Mouse (Mus musculus) CD4-positive helper T cell, adult 2 months (primary cell): Measurements from ENCODE around the gene Ankef1.
A peak's percentile ranks its signal among the peaks of the same experiment; 100 is the strongest.

ENCODE experiments used
- DNase-seq: peaks from one replicate; pipeline ENCODE4 v3.0.0-alpha.2; 2012; ENCODE audit warnings: low read depth, missing footprints, low spot score

The Ankef1 gene

GRCm38 (mm10) chr2:136501651-136502050, at the start of gene Ankef1:
Gene Ankef1 (plus strand): TSS chr2:136501910.
- no peak for DNase-seq

- DNase-seq = no peak
These were observed 45.2 kb upstream of the Ankef1 start for GRCm38 (mm10) chr2:136456468-136456867.

GRCm38 (mm10) chr2:136456875-136457274, 44.8 kb upstream of the Ankef1 start:
- DNase-seq = no peak

- no peak for DNase-seq
These were observed 24.1 kb upstream of the Ankef1 start for GRCm38 (mm10) chr2:136477656-136478055.

GRCm38 (mm10) chr2:136482269-136482668, 19.4 kb upstream of the Ankef1 start:
- no peak for DNase-seq

- DNase-seq = no peak
These were observed 18.7 kb upstream of the Ankef1 start for GRCm38 (mm10) chr2:136483058-136483457.

GRCm38 (mm10) chr2:136484955-136485354, 16.8 kb upstream of the Ankef1 start:
- DNase-seq = no peak

- no peak for DNase-seq
These were observed 16.3 kb upstream of the Ankef1 start for GRCm38 (mm10) chr2:136485401-136485800.

- DNase-seq = peak; percentile 28
These were observed 15.7 kb upstream of the Ankef1 start for GRCm38 (mm10) chr2:136485815-136486619.

- DNase-seq = no peak
These were observed 14.7 kb upstream of the Ankef1 start for GRCm38 (mm10) chr2:136486986-136487385.

GRCm38 (mm10) chr2:136511073-136511472, 9.4 kb downstream of the Ankef1 start:
- no peak for DNase-seq

- no peak for DNase-seq
These were observed 10.0 kb downstream of the Ankef1 start for GRCm38 (mm10) chr2:136511756-136512155.

GRCm38 (mm10) chr2:136512802-136513201, 11.1 kb downstream of the Ankef1 start:
- no peak for DNase-seq

- DNase-seq = no peak
These were observed 12.1 kb downstream of the Ankef1 start for GRCm38 (mm10) chr2:136513806-136514205.

- no peak for DNase-seq
These were observed 13.8 kb downstream of the Ankef1 start for GRCm38 (mm10) chr2:136515501-136515900.

GRCm38 (mm10) chr2:136528937-136529336, 27.2 kb downstream of the Ankef1 start:
- DNase-seq = no peak

GRCm38 (mm10) chr2:136532033-136532432, 30.3 kb downstream of the Ankef1 start:
- peak; percentile 27 for DNase-seq

- no peak for DNase-seq
These were observed 56.3 kb downstream of the Ankef1 start for GRCm38 (mm10) chr2:136558020-136558419.

- no peak for DNase-seq
These were observed 60.6 kb downstream of the Ankef1 start for GRCm38 (mm10) chr2:136562336-136562735.

GRCm38 (mm10) chr2:136570856-136571255, 69.1 kb downstream of the Ankef1 start:
- no peak for DNase-seq

- no peak for DNase-seq
These were observed 81.1 kb downstream of the Ankef1 start for GRCm38 (mm10) chr2:136582762-136583161.

GRCm38 (mm10) chr2:136588811-136589210, 87.1 kb downstream of the Ankef1 start:
- DNase-seq = no peak

GRCm38 (mm10) chr2:136596451-136596850, 94.7 kb downstream of the Ankef1 start:
- no peak for DNase-seq

- no peak for DNase-seq
These were observed 97.0 kb downstream of the Ankef1 start for GRCm38 (mm10) chr2:136598743-136599142.
